Mouse (Mus musculus) liver, postnatal 0 days (tissue): Measurements from ENCODE around the gene 1700034J05Rik.
A peak's percentile ranks its signal among the peaks of the same experiment; 100 is the strongest.

Experiments
- CTCF ChIP-seq: sonication (generic); IDR thresholded peaks from 2 replicates; pipeline ENCODE4 v1.5.1; 2016; ENCODE audit warnings: antibody characterized with exemption, low read depth
- EP300 ChIP-seq: IDR thresholded peaks from 2 replicates; pipeline ENCODE4 v1.6.1; 2016; ENCODE audit warnings: antibody characterized with exemption, low read depth, mild to moderate bottlenecking

GRCm38 (mm10) chr6:146901929-146902328, 52.3 kb downstream of the 1700034J05Rik start:
- 0 out of 2 replicates have a peak, but pooled peaks have one; percentile 13 for TF ChIP-seq CTCF
- TF ChIP-seq EP300: no peak
